Comparison of ENCODE assay signal across 10 mouse cellular contexts in the genomic region with DNA sequence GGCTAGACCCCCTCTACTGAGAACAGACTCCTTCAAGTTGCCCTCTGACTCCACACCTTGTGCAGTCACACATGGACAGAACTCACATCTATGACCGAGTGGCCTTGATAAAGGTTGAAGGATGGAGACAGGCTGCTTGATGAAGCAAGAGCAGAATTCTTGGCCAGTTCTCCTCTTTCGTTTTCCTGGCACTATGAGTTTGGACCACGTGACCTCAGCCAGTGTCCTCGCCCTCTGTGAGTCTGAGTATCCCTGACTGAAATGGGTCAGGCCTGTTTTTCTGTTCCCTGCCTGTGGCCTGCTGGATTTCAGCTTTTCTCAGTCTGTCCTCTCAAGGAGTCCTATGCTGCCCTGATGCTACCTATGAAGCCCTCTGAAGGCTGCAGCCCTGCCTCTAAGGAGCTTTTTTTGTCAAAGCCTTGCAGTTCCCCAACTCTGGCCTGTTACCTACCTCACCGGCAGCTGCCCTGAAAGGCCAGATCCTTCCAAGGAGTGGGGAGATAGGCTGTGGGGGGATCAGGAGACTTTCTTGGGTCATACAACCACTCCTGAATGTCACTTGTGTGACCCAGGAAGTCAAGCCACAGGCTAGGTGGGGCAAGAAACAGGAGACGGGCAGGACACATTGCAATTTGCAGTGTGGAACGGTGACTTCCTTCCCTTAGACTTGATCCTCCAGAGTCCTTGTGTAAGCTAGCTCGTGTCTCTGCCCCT. TPM values are rescaled to one million over a fixed set of nuclear protein-coding genes. Genes with fewer than 3 reads are reported as not detected.
DNase-seq lines count a peak whose midpoint lies in the region; ATAC-seq and TF ChIP-seq lines count a peak whose summit lies in the region.
"Had no signal": no experiment of that assay in that cellular context is flagged by ENCODE, and none has a peak within 500 bp of the region (broad histone marks: within the 10 kb centered on the region; RNA-seq: fewer than 3 reads in every experiment).

No protein-coding gene starts in this region.

- H3K9ac ChIP-seq in forebrain, embryonic 14.5 days (ENCODE audit: low read length), result no peak overlapping the region
- H3K9ac ChIP-seq: neural tube, embryonic 15.5 days had no signal

- H3K4me2 ChIP-seq in forebrain, embryonic 14.5 days (ENCODE audit: low read length), result no peak overlapping the region
- H3K4me2 ChIP-seq: neural tube, embryonic 15.5 days had no signal

- WGBS in forebrain, embryonic 14.5 days, result 75% methylated on average over 8 of the region's 8 CpGs

- no peak overlapping the region for H3K4me3 ChIP-seq in layer of hippocampus, adult 2 months
- H3K4me3 ChIP-seq in forebrain, embryonic 14.5 days (ENCODE audit: low read depth, low read length), result no peak overlapping the region
- H3K4me3 ChIP-seq: neural tube, embryonic 15.5 days had no signal

- H3K9me3 ChIP-seq in forebrain, embryonic 14.5 days (replicated peaks; ENCODE audit: control insufficient read depth, low read length), result no peaks in the 10 kb centered on the region
- H3K9me3 ChIP-seq: neural tube, embryonic 15.5 days had no signal

- peak; percentile 29; the same call in 1 of the 2 replicates for ATAC-seq in megakaryocyte, adult 5-6 weeks (ENCODE audit: poor library complexity, severe bottlenecking)
- ATAC-seq in forebrain, embryonic 14.5 days, result no peak

- 0 out of 2 replicates have a peak, but pooled peaks cover 3% of the 10 kb centered on the region for H3K27me3 ChIP-seq in forebrain, embryonic 14.5 days (replicated peaks; ENCODE audit: control insufficient read depth, insufficient read depth, low read length)

- TF ChIP-seq CTCF in layer of hippocampus, adult 2 months (conservative IDR thresholded peaks at IDR 0.05), result no peak

- no peaks in the 10 kb centered on the region for H3K36me3 ChIP-seq in forebrain, embryonic 14.5 days (ENCODE audit: control insufficient read depth, insufficient read depth, low read length)
- H3K36me3 ChIP-seq: neural tube, embryonic 15.5 days had no signal

- H3K27ac ChIP-seq in layer of hippocampus, adult 2 months, result peak overlapping the region; percentile 53; the same call in 1 of the 2 replicates
- H3K27ac ChIP-seq in forebrain, embryonic 14.5 days (ENCODE audit: low read depth, low read length), result no peak overlapping the region
- H3K27ac ChIP-seq: neural tube, embryonic 15.5 days had no signal

- no peak for DNase-seq in layer of hippocampus, adult 2 months (ENCODE audit: low spot score in 2 of 2)
- DNase-seq in layer of hippocampus, adult 18-20 months (ENCODE audit: low spot score in 2 of 2), result no peak
- peak; percentile 90 for DNase-seq in adrenal gland, adult 8-10 months
- DNase-seq in heart, adult 8-10 months (ENCODE audit: low spot score), result peak; percentile 86
- no peak for DNase-seq in forebrain, embryonic 14.5 days (ENCODE audit: low spot score)
- DNase-seq in frontal cortex, postnatal 14 days (ENCODE audit: low spot score in 2 of 2), result no peak
- DNase-seq in cerebellum, postnatal 36 days, result no peak
- DNase-seq: embryo, embryonic 11 days had no signal

- no peaks in the 10 kb centered on the region for H3K4me1 ChIP-seq in forebrain, embryonic 14.5 days (ENCODE audit: control insufficient read depth, insufficient read depth, low read length)
- H3K4me1 ChIP-seq: neural tube, embryonic 15.5 days had no signal

RNA-seq across cellular contexts. Expression of a gene that starts 3.6 kb away (rescaled TPM):
- 1 to 10 TPM; 1.7 to 2.4 TPM for total RNA-seq in layer of hippocampus, adult 2 months (2021)
- 1 to 10 TPM; 1.5 to 2.6 TPM for total RNA-seq in layer of hippocampus, adult 18-20 months (2021)
- total RNA-seq in adrenal gland, adult 8-10 months (2022), result 10 to 100 TPM; 34.2 to 35.9 (median 35.1) TPM
- 1 to 10 TPM; 6.5 to 9.1 (median 7.9) TPM for total RNA-seq in heart, adult 8-10 months (2022)
- total RNA-seq in megakaryocyte, adult 5-6 weeks (2015), result 6.6 and 6.8 TPM in 2 replicates
- total RNA-seq in megakaryocyte, adult 5-6 weeks (2017), result 13.1 and 14.4 TPM in 2 replicates
- polyA plus RNA-seq in forebrain, embryonic 14.5 days (2014; fragmentation: Nextera tagmentation; extraction: Ambion mirVana), result 1.3 and 2.2 TPM in 2 replicates

RNA-seq across cellular contexts. Expression of a gene that starts 14.3 kb away (rescaled TPM):
- total RNA-seq in layer of hippocampus, adult 2 months (2021), result 100 to 1,000 TPM; 133 to 163 TPM
- 100 to 1,000 TPM; 131 to 142 TPM for total RNA-seq in layer of hippocampus, adult 18-20 months (2021)
- total RNA-seq in adrenal gland, adult 8-10 months (2022), result 10 to 100 TPM in 2 of 4 experiments, 1 to 10 TPM in 2; 4.4 to 21.5 (median 11.4) TPM
- total RNA-seq in heart, adult 8-10 months (2022), result 10 to 100 TPM; 18.5 to 28.5 (median 20.9) TPM
- 0.04 TPM in 1 of 2 replicates, not detected in the other for total RNA-seq in megakaryocyte, adult 5-6 weeks (2015)
- not detected in 2 replicates for total RNA-seq in megakaryocyte, adult 5-6 weeks (2017)
- polyA plus RNA-seq in forebrain, embryonic 14.5 days (2014; fragmentation: Nextera tagmentation; extraction: Ambion mirVana), result 4.7 and 7.4 TPM in 2 replicates

Comparison
In these comparisons a context has a peak if more than half of its experiments do, and no peak if none do; other contexts are left out.
1. DNase-seq: peak in adrenal gland, adult 8-10 months (single experiment) and heart, adult 8-10 months (single experiment); none in layer of hippocampus, adult 2 months (0 of 2), layer of hippocampus, adult 18-20 months (0 of 2), forebrain, embryonic 14.5 days (single experiment), frontal cortex, postnatal 14 days (0 of 2) and cerebellum, postnatal 36 days (0 of 2).
2. RNA of a gene that starts 14.3 kb away (total RNA-seq): 133 to 163 TPM in layer of hippocampus, adult 2 months, 131 to 142 TPM in layer of hippocampus, adult 18-20 months, 18.5 to 28.5 TPM in heart, adult 8-10 months and 4.4 to 21.5 TPM in adrenal gland, adult 8-10 months; 0.04 TPM in megakaryocyte, adult 5-6 weeks; every median in the first group is over 4 times any median in the second.